Mouse (Mus musculus) layer of hippocampus, adult 2 months (tissue): ENCODE results near the gene Numa1. TPM values are rescaled to one million over a fixed set of nuclear protein-coding genes. Genes with fewer than 3 reads are reported as not detected.
"Not testable (repeated sequence)": the region's sequence is repeated elsewhere in the genome, so short reads cannot be mapped to it uniquely, and the experiment has no call there.

Source experiments
- DNase-seq, 2 experiments: peaks; one replicate each; pipeline ENCODE4 v3.0.0; 2022; ENCODE audit warnings: low spot score in 2 of 2
- H3K27ac ChIP-seq: fragments of 200-600 bp; 2 replicates; pipeline ENCODE4 v1.8.1; 2022
- H3K4me3 ChIP-seq: fragments of 200-600 bp; 2 replicates; pipeline ENCODE4 v1.8.1; 2022; ENCODE audit warnings: mild to moderate bottlenecking
- CTCF ChIP-seq: fragments of 200-600 bp; conservative IDR thresholded peaks from 2 replicates; pipeline ENCODE4 v1.8.1; 2022; ENCODE audit warnings: antibody characterized with exemption, mild to moderate bottlenecking, moderate library complexity
- total RNA-seq, 2 experiments: library from RNA; stranded (reverse); gene quantifications; 2 replicates each; pipeline ENCODE4 v1.2.3; 2021

Numa1 gene
- total RNA-seq, 2 experiments from 2014 or later: 114 to 118 TPM

GRCm38 (mm10) chr7:102011855-102012254 lies 77.9 kb downstream of the Numa1 start:
- no peak for TF ChIP-seq CTCF
- Histone ChIP-seq H3K27ac (peak overlapping the region; percentile 84), H3K4me3 (no peak overlapping the region)
- no peak for DNase-seq

DNA sequence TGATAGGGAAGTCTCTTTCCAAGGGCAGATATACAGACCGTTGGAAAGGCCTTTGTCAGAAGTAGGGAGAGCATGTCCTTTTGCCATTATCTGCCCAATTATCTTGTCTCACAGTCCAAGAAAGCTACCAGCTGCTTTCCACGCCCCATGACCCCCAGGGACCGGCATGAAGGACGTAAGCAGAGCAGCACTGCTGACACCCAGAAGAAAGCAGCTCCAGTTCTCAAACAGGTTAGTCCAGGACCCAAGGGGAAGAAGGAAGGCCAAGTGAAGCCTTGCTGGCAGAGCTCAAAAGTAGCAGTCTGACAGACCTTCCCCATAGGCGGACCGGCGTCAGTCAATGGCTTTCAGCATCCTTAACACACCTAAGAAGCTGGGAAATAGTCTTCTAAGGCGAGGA lies 79.5 kb downstream of the Numa1 start:
- no peak for DNase-seq
- H3K4me3 ChIP-seq: no peak overlapping the region
- TF ChIP-seq CTCF: no peak
- H3K27ac ChIP-seq: no peak overlapping the region

DNA sequence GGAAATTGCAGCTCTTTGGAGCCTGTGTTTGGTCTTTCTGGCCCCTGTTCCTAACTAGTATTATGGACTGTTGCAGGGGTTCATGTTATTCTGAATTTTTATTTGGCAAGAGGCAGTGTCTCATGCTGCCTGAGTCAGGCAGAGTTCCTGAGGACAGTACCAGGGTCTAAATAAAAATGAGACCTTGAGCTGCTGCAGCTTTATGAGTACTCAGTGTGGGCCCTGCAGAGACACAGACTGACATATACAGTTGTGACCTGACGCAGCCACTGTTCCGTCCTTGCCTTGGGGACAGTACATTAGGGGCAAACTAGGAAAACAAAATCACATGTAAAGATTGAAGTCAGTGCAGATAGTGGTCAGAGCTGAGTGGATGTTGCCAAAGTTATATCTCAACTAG lies 81.1 kb downstream of the Numa1 start:
- TF ChIP-seq CTCF: no peak

DNA sequence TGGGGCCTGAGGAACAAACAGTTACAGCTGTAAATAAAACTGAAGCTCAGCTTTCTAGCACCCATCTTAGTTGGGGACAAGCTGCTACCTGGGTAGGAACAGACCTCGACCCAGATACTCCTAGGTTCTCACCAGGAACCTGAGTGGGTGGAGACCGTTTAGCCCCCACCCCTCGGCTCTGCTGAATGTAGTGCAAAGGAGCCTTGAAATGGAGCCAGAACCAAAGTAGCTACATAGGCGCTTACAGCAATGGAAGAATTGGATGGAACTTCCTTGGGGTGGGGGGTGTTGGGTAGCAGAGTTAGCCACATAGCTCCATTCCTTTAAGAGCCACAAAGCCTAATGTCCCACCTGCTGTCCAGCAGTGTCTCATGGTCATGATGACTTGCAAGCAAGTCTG lies 83.0 kb downstream of the Numa1 start:
- Histone ChIP-seq H3K4me3 (no peak overlapping the region), H3K27ac (peak overlapping the region; percentile 12)
- no peak for TF ChIP-seq CTCF
- no peak for DNase-seq

More for the DNA sequence above, 81.1 kb downstream of the Numa1 start:
- DNase-seq: no peak
- H3K27ac ChIP-seq: no peak overlapping the region
- no peak overlapping the region for H3K4me3 ChIP-seq

DNA sequence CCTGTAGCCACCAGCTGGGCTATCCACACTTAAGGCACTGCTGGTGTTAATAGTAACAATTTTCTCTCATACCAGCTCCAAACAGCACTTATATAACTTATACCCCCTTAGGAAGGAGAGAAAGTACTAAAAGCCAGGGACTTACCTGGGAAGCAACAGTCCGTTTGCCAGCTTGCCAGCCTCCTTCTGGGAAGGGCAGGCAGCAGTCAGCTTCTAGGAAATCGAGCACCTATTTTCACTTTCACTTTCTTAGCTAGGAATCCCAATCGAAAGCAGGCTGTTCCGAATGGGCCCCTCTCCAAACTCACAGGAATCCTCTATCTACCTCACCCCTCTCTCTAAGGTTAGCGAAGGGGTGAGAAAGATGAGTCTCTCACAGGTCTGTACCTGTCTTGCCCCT lies 83.5 kb downstream of the Numa1 start:
- Histone ChIP-seq H3K27ac (peak overlapping the region; percentile 12; the same call in 1 of the 2 replicates), H3K4me3 (peak overlapping the region; percentile 0; the same call in 1 of the 2 replicates)
- DNase-seq: no peak
- no peak for TF ChIP-seq CTCF

- Histone ChIP-seq H3K4me3 (no peak overlapping the region), H3K27ac (peak overlapping the region; percentile 12; the same call in 1 of the 2 replicates)
- no peak for TF ChIP-seq CTCF
- no peak for DNase-seq
These were observed 84.1 kb downstream of the Numa1 start for GRCm38 (mm10) chr7:102018034-102018433.

GRCm38 (mm10) chr7:102018590-102018989 lies 84.7 kb downstream of the Numa1 start, which contains the start of gene Il18bp:
Gene Il18bp (minus strand): TSS chr7:102018690.
- peak within 1 kb of the TSS; percentile 12; the same call in 1 of the 2 replicates for H3K27ac ChIP-seq
- TF ChIP-seq CTCF: no peak
- DNase-seq: no peak
- H3K4me3 ChIP-seq: no peak within 1 kb of the TSS; the same call in 1 of the 2 replicates

- no peak overlapping the region for H3K4me3 ChIP-seq
- TF ChIP-seq CTCF: no peak
- no peak overlapping the region for H3K27ac ChIP-seq
- no peak for DNase-seq
These were observed 85.5 kb downstream of the Numa1 start for GRCm38 (mm10) chr7:102019362-102019761.

- not testable (repeated sequence) for H3K27ac ChIP-seq, H3K4me3 ChIP-seq, DNase-seq
These were observed 87.0 kb downstream of the Numa1 start for GRCm38 (mm10) chr7:102020934-102021333.

DNA sequence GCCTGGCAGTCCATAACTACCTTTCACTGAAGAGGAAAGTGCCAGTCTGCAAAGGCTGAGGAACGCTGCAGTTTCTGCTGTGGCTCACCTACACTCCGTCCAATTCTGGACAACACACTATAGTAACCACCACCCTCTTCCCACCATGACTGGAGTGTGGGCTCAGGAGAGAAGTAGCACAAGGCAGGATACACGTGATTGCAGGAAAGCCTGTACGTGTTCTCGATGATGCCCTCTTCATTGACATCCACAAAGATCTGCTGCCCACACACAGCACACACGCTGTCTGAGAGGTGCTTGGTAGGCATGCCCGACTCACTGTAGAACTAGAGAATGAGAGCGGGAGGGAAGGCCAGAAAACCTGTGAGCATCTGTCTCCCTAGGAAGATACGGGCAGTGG lies 89.9 kb downstream of the Numa1 start:
- no peak for TF ChIP-seq CTCF
- H3K27ac ChIP-seq: no peak overlapping the region
- no peak overlapping the region for H3K4me3 ChIP-seq
- no peak for DNase-seq

DNA sequence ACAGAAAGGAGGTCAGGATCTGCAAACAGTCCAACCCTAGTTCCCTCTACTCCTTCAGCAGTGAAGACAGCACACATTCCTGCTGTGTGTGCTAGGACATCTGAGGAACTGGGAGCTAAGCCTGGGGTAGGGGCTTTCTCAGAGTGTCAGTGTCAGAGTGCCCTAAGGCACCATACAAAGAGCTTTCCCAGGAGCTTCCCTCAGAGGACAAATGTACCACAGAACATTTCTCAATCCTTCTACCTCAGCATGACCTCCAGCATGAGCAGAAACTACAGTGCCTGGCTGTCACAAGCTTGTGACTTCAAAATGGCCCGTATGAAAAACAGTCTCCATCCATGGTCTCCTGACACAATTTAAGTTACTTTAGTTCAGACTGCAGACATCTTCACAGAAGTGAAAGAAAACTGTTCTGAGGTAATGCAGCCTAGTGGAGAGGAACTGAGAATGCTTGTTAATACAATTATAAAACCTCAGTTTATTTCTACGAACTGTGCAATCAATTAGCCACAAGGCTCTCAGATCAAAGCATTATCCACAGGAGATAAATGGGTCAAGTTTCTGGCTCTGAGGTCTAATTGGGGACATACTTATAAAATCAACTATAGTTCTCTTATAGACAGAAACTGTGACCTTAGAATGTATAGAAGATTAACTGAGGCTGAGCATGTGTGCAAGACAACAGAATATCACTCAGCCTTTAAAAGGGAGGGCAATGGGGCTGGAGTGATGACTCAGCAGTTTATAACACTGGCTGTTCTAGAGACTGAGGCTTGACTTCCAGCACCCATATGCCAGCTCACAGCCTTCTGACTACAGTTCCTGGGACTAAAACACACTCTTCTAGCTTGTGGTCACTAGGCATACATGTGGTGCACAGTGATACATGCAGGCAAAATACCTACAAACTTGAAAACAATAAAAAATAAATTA lies 91.5 kb downstream of the Numa1 start:
- no peak for TF ChIP-seq CTCF
- H3K4me3 ChIP-seq: no peak overlapping the region
- H3K27ac ChIP-seq: no peak overlapping the region
- DNase-seq: no peak

DNA sequence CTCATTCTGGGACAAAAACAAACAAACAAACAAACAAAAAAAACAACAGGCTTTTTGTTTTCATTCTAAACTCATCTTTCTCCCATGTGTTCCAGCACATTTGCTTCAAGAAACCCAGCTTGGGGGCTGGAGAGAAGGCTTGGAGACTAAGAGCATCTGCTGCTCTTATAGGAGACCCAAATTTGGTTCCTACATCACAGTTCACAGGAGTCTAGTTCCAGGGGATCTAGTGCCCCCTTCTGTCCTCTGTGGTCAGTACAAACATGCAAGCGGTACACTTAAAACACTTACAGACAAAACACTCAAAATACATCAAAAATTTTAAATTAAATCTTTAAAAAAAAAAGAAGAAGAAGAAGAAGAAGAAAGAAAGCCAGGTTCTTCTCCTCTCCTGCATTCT lies 101.0 kb downstream of the Numa1 start:
- DNase-seq: no peak
- no peak overlapping the region for H3K4me3 ChIP-seq
- no peak overlapping the region for H3K27ac ChIP-seq
- peak; percentile 63 for TF ChIP-seq CTCF

GRCm38 (mm10) chr7:102035534-102035933 lies 101.6 kb downstream of the Numa1 start:
- Histone ChIP-seq H3K27ac (no peak overlapping the region), H3K4me3 (no peak overlapping the region)
- TF ChIP-seq CTCF: no peak
- no peak for DNase-seq

- TF ChIP-seq CTCF: no peak
- no peak for DNase-seq
- Histone ChIP-seq H3K4me3 (no peak overlapping the region), H3K27ac (peak overlapping the region; percentile 51; the same call in 1 of the 2 replicates)
These were observed 103.4 kb downstream of the Numa1 start for GRCm38 (mm10) chr7:102037318-102037717.
